ENCODE assay signal across 8 mouse cellular contexts in the genomic region with DNA sequence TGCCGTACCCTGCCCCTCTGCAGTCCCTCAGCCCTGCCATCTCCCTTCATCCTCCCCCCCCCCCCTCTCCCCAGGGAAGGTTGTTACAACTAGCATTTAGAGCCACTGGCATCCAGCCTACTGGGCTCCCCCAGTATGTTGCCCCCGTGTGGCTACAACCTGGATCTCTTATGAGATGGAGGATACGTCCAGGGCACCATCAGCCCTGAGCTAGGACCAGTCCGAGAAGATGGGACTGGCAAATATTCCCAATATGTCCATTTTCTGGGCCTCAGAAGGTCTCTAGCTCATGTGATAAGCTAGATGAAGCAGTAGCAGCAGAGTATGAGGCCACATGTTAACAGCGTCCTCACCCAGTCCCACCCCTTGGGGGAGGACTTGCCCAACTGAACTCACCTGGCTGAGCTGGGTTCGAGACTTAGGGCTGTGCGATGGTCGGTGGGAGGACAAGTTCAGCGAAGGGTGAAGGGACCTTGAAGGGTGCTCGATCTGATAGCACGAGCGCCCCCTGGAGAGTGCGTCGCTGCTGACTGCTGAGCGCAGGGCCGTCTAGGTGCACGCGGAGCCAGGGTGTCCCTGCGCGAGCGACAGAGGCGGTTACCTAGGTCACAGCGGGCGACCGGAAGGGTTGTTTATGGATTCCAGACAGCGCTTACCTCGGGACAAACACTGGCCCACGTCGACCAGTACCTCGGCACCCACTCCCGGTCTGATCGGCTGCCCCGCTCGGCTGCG. TPM values are rescaled to one million over a fixed set of nuclear protein-coding genes. Genes with fewer than 3 reads are reported as not detected.
A peak's percentile ranks its signal among the peaks of the same experiment; 100 is the strongest.
DNase-seq lines count a peak whose midpoint lies in the region; ATAC-seq and TF ChIP-seq lines count a peak whose summit lies in the region.

No protein-coding gene starts in this region.

- peak; percentile 86 for DNase-seq in 3T3-L1 (ENCODE audit: low read depth, low spot score)
- DNase-seq in adrenal gland, postnatal 36 days = peak; percentile 89 to 91
- peak; percentile 88 to 91 for DNase-seq in heart, adult 18-20 months
- DNase-seq in kidney, adult 2 months = peak; percentile 91
- peak; percentile 85 for DNase-seq in limb, embryonic 11.5 days (ENCODE audit: low spot score)
- peak; percentile 80 for DNase-seq in spleen, adult 12 weeks (ENCODE audit: low spot score)

- peak; percentile 72 for TF ChIP-seq CTCF in kidney, adult 2 months (conservative IDR thresholded peaks at IDR 0.05; ENCODE audit: insufficient read depth, insufficient read length, low read depth, low read length)

- H3K36me3 ChIP-seq in embryonic facial prominence, embryonic 13.5 days = peaks cover 47% of the 10 kb centered on the region
- no peaks in the 10 kb centered on the region; the same call in 1 of the 2 replicates for H3K36me3 ChIP-seq in kidney, adult 2 months (ENCODE audit: control insufficient read depth, insufficient read depth, low read length)
- H3K36me3 ChIP-seq in limb, embryonic 11.5 days (ENCODE audit: control insufficient read depth, insufficient read depth, low read length) = peaks cover 28% of the 10 kb centered on the region
- H3K36me3 ChIP-seq in midbrain, embryonic 13.5 days = peaks cover 46% of the 10 kb centered on the region

- peak; percentile 65 for ATAC-seq in embryonic facial prominence, embryonic 13.5 days (ENCODE audit: insufficient number of reproducible peaks, insufficient read depth, low FRiP score, low TSS enrichment, low read depth)
- peak; percentile 71 for ATAC-seq in limb, embryonic 11.5 days (ENCODE audit: insufficient number of reproducible peaks, low FRiP score, low TSS enrichment, low read depth)
- peak; percentile 85 for ATAC-seq in midbrain, embryonic 13.5 days

- H3K4me2 ChIP-seq in embryonic facial prominence, embryonic 13.5 days = peak overlapping the region; percentile 91
- peak overlapping the region; percentile 84 for H3K4me2 ChIP-seq in limb, embryonic 11.5 days (ENCODE audit: low read depth, severe bottlenecking)
- peak overlapping the region; percentile 71 for H3K4me2 ChIP-seq in midbrain, embryonic 13.5 days (replicated peaks)

- peaks cover 30% of the 10 kb centered on the region for H3K4me1 ChIP-seq in embryonic facial prominence, embryonic 13.5 days
- peaks cover 7% of the 10 kb centered on the region; the same call in 1 of the 2 replicates for H3K4me1 ChIP-seq in kidney, adult 2 months (ENCODE audit: control insufficient read depth, insufficient read depth, low read length)
- peaks cover 15% of the 10 kb centered on the region for H3K4me1 ChIP-seq in limb, embryonic 11.5 days (ENCODE audit: control insufficient read depth, insufficient read depth, low read length)
- H3K4me1 ChIP-seq in midbrain, embryonic 13.5 days (replicated peaks) = peaks cover 25% of the 10 kb centered on the region

- peak overlapping the region; percentile 81 for H3K9ac ChIP-seq in embryonic facial prominence, embryonic 13.5 days
- peak overlapping the region; percentile 66 for H3K9ac ChIP-seq in limb, embryonic 11.5 days (ENCODE audit: low read length)
- H3K9ac ChIP-seq in midbrain, embryonic 13.5 days (replicated peaks) = peak overlapping the region; percentile 86

- H3K4me3 ChIP-seq in embryonic facial prominence, embryonic 13.5 days = peak overlapping the region; percentile 72
- peak overlapping the region; percentile 76 for H3K4me3 ChIP-seq in kidney, adult 2 months (ENCODE audit: insufficient read depth, low read depth, low read length)
- H3K4me3 ChIP-seq in limb, embryonic 11.5 days (ENCODE audit: low read depth, low read length) = peak overlapping the region; percentile 57
- H3K4me3 ChIP-seq in midbrain, embryonic 13.5 days (replicated peaks) = peak overlapping the region; percentile 64

- TF ChIP-seq POLR2A in kidney, adult 2 months (IDR thresholded peaks at IDR 0.05; ENCODE audit: low read depth, low read length) = no peak

- H3K9me3 ChIP-seq in embryonic facial prominence, embryonic 13.5 days = no peaks in the 10 kb centered on the region
- H3K9me3 ChIP-seq in limb, embryonic 11.5 days (ENCODE audit: control insufficient read depth, low read length) = no peaks in the 10 kb centered on the region
- no peaks in the 10 kb centered on the region for H3K9me3 ChIP-seq in midbrain, embryonic 13.5 days

- peak overlapping the region; percentile 88 for H3K27ac ChIP-seq in embryonic facial prominence, embryonic 13.5 days
- peak overlapping the region; percentile 87 for H3K27ac ChIP-seq in kidney, adult 2 months (ENCODE audit: insufficient read depth, low read depth, low read length)
- H3K27ac ChIP-seq in limb, embryonic 11.5 days (replicated peaks; ENCODE audit: low read depth, low read length) = peak overlapping the region; percentile 91
- peak overlapping the region; percentile 95 for H3K27ac ChIP-seq in midbrain, embryonic 13.5 days

- peaks cover 25% of the 10 kb centered on the region for H3K27me3 ChIP-seq in embryonic facial prominence, embryonic 13.5 days
- H3K27me3 ChIP-seq in kidney, adult 2 months (replicated peaks; ENCODE audit: control insufficient read depth, insufficient read depth, low read length) = no peaks in the 10 kb centered on the region
- H3K27me3 ChIP-seq in limb, embryonic 11.5 days (ENCODE audit: control insufficient read depth, insufficient read depth, low read length) = peaks cover 22% of the 10 kb centered on the region
- peaks cover 24% of the 10 kb centered on the region for H3K27me3 ChIP-seq in midbrain, embryonic 13.5 days

- 1% methylated on average over 35 of the region's 35 CpGs for WGBS in embryonic facial prominence, embryonic 13.5 days
- 2% methylated on average over 35 of the region's 35 CpGs for WGBS in kidney, adult 2 months
- 1% methylated on average over 35 of the region's 35 CpGs for WGBS in limb, embryonic 11.5 days
- WGBS in midbrain, embryonic 13.5 days = 2% methylated on average over 35 of the region's 35 CpGs

RNA-seq across cellular contexts. Expression of gene Sco2, which starts 0.5 kb away (rescaled TPM):
- 10 to 100 TPM; 29.7 to 32.4 TPM for total RNA-seq in adrenal gland, postnatal 36 days (2021)
- polyA plus RNA-seq in embryonic facial prominence, embryonic 13.5 days (2015; fragmentation: Nextera tagmentation; extraction: Ambion mirVana) = 4.6 and 4.7 TPM in 2 replicates
- 10 to 100 TPM; 29.0 to 30.9 TPM for total RNA-seq in heart, adult 18-20 months (2021)
- polyA plus RNA-seq in kidney, adult 2 months (2012; rRNA removed) = 59.5 and 65.3 TPM in 2 replicates
- 4.9 and 6.3 TPM in 2 replicates for polyA plus RNA-seq in limb, embryonic 11.5 days (2014; fragmentation: Nextera tagmentation; extraction: Ambion mirVana)
- 7.3 and 9.4 TPM in 2 replicates for polyA plus RNA-seq in midbrain, embryonic 13.5 days (2015; fragmentation: Nextera tagmentation; extraction: Ambion mirVana)

RNA-seq across cellular contexts. Expression of gene Tymp, which starts 3.6 kb away (rescaled TPM):
- under 1 TPM; 0.33 to 0.56 TPM for total RNA-seq in adrenal gland, postnatal 36 days (2021)
- polyA plus RNA-seq in embryonic facial prominence, embryonic 13.5 days (2015; fragmentation: Nextera tagmentation; extraction: Ambion mirVana) = 1.4 and 1.6 TPM in 2 replicates
- under 1 TPM; 0.49 to 0.50 TPM for total RNA-seq in heart, adult 18-20 months (2021)
- 1.8 and 3.1 TPM in 2 replicates for polyA plus RNA-seq in kidney, adult 2 months (2012; rRNA removed)
- 1.9 and 2.2 TPM in 2 replicates for polyA plus RNA-seq in limb, embryonic 11.5 days (2014; fragmentation: Nextera tagmentation; extraction: Ambion mirVana)
- 2.3 and 2.4 TPM in 2 replicates for polyA plus RNA-seq in midbrain, embryonic 13.5 days (2015; fragmentation: Nextera tagmentation; extraction: Ambion mirVana)

RNA-seq across cellular contexts. Expression of gene Odf3b, which starts 5.9 kb away (rescaled TPM):
- total RNA-seq in adrenal gland, postnatal 36 days (2021) = not detected
- polyA plus RNA-seq in embryonic facial prominence, embryonic 13.5 days (2015; fragmentation: Nextera tagmentation; extraction: Ambion mirVana) = 0.54 and 0.93 TPM in 2 replicates
- total RNA-seq in heart, adult 18-20 months (2021) = 1 to 10 TPM in 1 of 2 experiments, under 1 TPM in 1; 0.72 to 1.7 TPM
- polyA plus RNA-seq in kidney, adult 2 months (2012; rRNA removed) = 1.6 and 2.2 TPM in 2 replicates
- 0.34 TPM in 1 of 2 replicates, not detected in the other for polyA plus RNA-seq in limb, embryonic 11.5 days (2014; fragmentation: Nextera tagmentation; extraction: Ambion mirVana)
- 1.3 TPM in 2 replicates for polyA plus RNA-seq in midbrain, embryonic 13.5 days (2015; fragmentation: Nextera tagmentation; extraction: Ambion mirVana)

RNA-seq across cellular contexts. Expression of gene Klhdc7b, which starts 11.5 kb away (rescaled TPM):
- total RNA-seq in adrenal gland, postnatal 36 days (2021) = not detected
- not detected in 2 replicates for polyA plus RNA-seq in embryonic facial prominence, embryonic 13.5 days (2015; fragmentation: Nextera tagmentation; extraction: Ambion mirVana)
- total RNA-seq in heart, adult 18-20 months (2021) = not detected
- polyA plus RNA-seq in kidney, adult 2 months (2012; rRNA removed) = not detected in 2 replicates
- not detected in 2 replicates for polyA plus RNA-seq in limb, embryonic 11.5 days (2014; fragmentation: Nextera tagmentation; extraction: Ambion mirVana)
- polyA plus RNA-seq in midbrain, embryonic 13.5 days (2015; fragmentation: Nextera tagmentation; extraction: Ambion mirVana) = not detected in 2 replicates

RNA-seq across cellular contexts. Expression of gene Ncaph2, which starts 17.7 kb away (rescaled TPM):
- 10 to 100 TPM; 83.1 to 87.5 TPM for total RNA-seq in adrenal gland, postnatal 36 days (2021)
- 164 and 188 TPM in 2 replicates for polyA plus RNA-seq in embryonic facial prominence, embryonic 13.5 days (2015; fragmentation: Nextera tagmentation; extraction: Ambion mirVana)
- 10 to 100 TPM; 50.7 to 62.9 TPM for total RNA-seq in heart, adult 18-20 months (2021)
- 111 and 124 TPM in 2 replicates for polyA plus RNA-seq in kidney, adult 2 months (2012; rRNA removed)
- polyA plus RNA-seq in limb, embryonic 11.5 days (2014; fragmentation: Nextera tagmentation; extraction: Ambion mirVana) = 176 and 180 TPM in 2 replicates
- 121 and 130 TPM in 2 replicates for polyA plus RNA-seq in midbrain, embryonic 13.5 days (2015; fragmentation: Nextera tagmentation; extraction: Ambion mirVana)

Comparison
In these comparisons a context has a peak if more than half of its experiments do, and no peak if none do; other contexts are left out.
1. Peak in every context shown above with its lines: DNase-seq, ATAC-seq, H3K4me3 ChIP-seq and H3K27ac ChIP-seq.